Mouse (Mus musculus): ENCODE results near the gene Sept10. TPM values are rescaled to one million over a fixed set of nuclear protein-coding genes. Genes with fewer than 3 reads are reported as not detected.

Gene Sept10
- polyA plus RNA-seq, 1 experiment from 2014 or later, result 21.5 TPM

DNA sequence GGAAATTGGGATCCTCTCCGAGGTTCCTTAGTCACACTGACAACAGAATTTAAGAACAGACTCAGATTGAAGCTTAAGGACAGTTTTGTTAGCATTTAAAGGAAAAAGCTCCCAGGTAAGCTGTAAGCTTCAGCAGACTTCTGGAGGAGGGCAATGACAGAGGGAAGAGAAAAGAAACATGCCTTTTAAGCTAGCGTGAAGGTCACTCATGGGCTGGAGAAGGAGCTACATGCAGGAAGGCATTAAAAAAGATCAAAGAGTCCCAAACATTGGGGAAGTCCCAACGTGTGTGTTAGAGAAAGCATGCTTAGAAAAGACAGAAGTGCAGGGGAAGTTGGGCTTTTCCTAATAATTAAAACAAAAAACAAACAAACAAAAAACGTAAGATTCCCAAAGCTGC lies 14.2 kb upstream of the Sept10 start:
- Histone ChIP-seq H3K9me3 (ENCODE audit: control insufficient read depth) (no peaks in the 10 kb centered on the region), H3K9ac (ENCODE audit: low read depth, low read length) (no peak overlapping the region), H3K4me1 (replicated peaks; ENCODE audit: control insufficient read depth, insufficient read depth, low read length) (peaks cover 3% of the 10 kb centered on the region; the same call in 1 of the 2 replicates), H3K27ac (ENCODE audit: low read depth, low read length) (no peak overlapping the region), H3K4me2 (replicated peaks; ENCODE audit: low read depth) (no peak overlapping the region), H3K27me3 (replicated peaks; ENCODE audit: control insufficient read depth, insufficient read depth, low read length) (no peaks in the 10 kb centered on the region), H3K36me3 (ENCODE audit: control insufficient read depth, insufficient read depth) (no peaks in the 10 kb centered on the region), H3K4me3 (ENCODE audit: low read depth, low read length) (no peak overlapping the region)
- 53% methylated on average over 4 of the region's 4 CpGs for WGBS
- TF ChIP-seq CTCF (IDR thresholded peaks at IDR 0.05; ENCODE audit: low read depth), result no peak
- ATAC-seq, result no peak

DNA sequence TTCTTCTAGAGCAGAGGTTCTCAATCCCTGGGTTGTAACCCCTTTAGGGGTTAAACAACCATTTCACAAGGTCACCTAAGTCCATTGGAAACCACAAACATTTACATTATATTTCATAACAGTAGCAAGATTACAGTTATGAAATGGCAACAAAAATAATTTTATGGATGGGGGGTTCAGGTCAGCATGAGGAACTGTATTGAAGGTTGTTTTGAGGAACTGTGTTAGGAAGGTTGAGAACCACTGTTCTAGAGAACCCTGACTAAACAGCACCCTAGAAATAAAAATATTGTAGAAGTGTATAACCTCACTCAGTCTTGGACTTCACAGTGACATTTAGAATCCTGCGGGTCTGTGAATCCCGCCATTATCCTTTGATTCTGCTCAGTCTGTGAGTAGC lies 13.6 kb upstream of the Sept10 start:
- no peak for TF ChIP-seq CTCF (IDR thresholded peaks at IDR 0.05; ENCODE audit: low read depth)
- H3K27me3 ChIP-seq (replicated peaks; ENCODE audit: control insufficient read depth, insufficient read depth, low read length), result no peaks in the 10 kb centered on the region
- no peak for ATAC-seq
- no peak overlapping the region for H3K4me2 ChIP-seq (replicated peaks; ENCODE audit: low read depth)
- no peak overlapping the region for H3K9ac ChIP-seq (ENCODE audit: low read depth, low read length)
- no peaks in the 10 kb centered on the region for H3K9me3 ChIP-seq (ENCODE audit: control insufficient read depth)
- no peak overlapping the region for H3K4me3 ChIP-seq (ENCODE audit: low read depth, low read length)
- peaks cover 3% of the 10 kb centered on the region; the same call in 1 of the 2 replicates for H3K4me1 ChIP-seq (replicated peaks; ENCODE audit: control insufficient read depth, insufficient read depth, low read length)
- H3K27ac ChIP-seq (ENCODE audit: low read depth, low read length), result no peak overlapping the region
- H3K36me3 ChIP-seq (ENCODE audit: control insufficient read depth, insufficient read depth), result no peaks in the 10 kb centered on the region
- 89% methylated on average over 2 of the region's 2 CpGs for WGBS

DNA sequence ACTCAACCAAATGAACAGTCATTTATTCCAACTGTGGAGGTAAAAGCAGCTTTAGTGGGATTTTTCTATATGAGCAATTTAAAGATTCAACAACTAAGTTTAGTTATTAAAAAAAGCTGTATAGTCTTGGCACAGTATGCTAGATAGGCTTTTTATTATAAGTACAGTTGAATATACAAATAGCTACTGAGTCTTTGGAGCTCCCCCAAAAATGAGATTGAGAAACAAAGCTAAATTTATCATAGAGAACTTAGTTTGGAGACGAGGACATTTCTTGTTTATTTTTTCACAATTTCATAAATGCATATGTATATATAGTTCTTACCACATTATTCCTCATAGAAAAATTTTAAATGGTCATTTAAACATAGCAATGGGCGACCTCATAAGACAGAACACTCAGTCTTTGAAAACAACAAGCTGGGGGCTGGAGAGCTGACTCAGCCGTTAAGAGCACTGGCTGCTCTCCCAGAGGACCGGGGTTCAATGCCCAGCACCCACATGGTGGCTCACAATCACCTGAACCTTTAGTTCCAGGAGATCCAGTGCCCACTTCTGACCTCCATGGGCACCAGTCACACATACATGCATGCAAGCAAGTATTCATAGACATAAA lies 7.7 kb upstream of the Sept10 start:
- Histone ChIP-seq H3K4me2 (replicated peaks; ENCODE audit: low read depth) (no peak overlapping the region), H3K9ac (ENCODE audit: low read depth, low read length) (no peak overlapping the region), H3K4me3 (ENCODE audit: low read depth, low read length) (no peak overlapping the region), H3K4me1 (replicated peaks; ENCODE audit: control insufficient read depth, insufficient read depth, low read length) (no peaks in the 10 kb centered on the region; the same call in 1 of the 2 replicates), H3K9me3 (ENCODE audit: control insufficient read depth) (no peaks in the 10 kb centered on the region), H3K36me3 (ENCODE audit: control insufficient read depth, insufficient read depth) (no peaks in the 10 kb centered on the region), H3K27me3 (replicated peaks; ENCODE audit: control insufficient read depth, insufficient read depth, low read length) (no peaks in the 10 kb centered on the region), H3K27ac (ENCODE audit: low read depth, low read length) (no peak overlapping the region)
- no peak for ATAC-seq
- 62% methylated on average over 4 of the region's 4 CpGs for WGBS
- TF ChIP-seq CTCF (IDR thresholded peaks at IDR 0.05; ENCODE audit: low read depth), result no peak

GRCm38 (mm10) chr10:59225137-59225536 lies 3.5 kb upstream of the Sept10 start:
- Histone ChIP-seq H3K4me1 (replicated peaks; ENCODE audit: control insufficient read depth, insufficient read depth, low read length) (peaks cover 3% of the 10 kb centered on the region; the same call in 1 of the 2 replicates), H3K36me3 (ENCODE audit: control insufficient read depth, insufficient read depth) (no peaks in the 10 kb centered on the region), H3K27me3 (replicated peaks; ENCODE audit: control insufficient read depth, insufficient read depth, low read length) (no peaks in the 10 kb centered on the region), H3K9me3 (ENCODE audit: control insufficient read depth) (no peaks in the 10 kb centered on the region), H3K4me3 (ENCODE audit: low read depth, low read length) (no peak overlapping the region), H3K4me2 (replicated peaks; ENCODE audit: low read depth) (peak overlapping the region; percentile 7; the same call in 1 of the 2 replicates), H3K9ac (ENCODE audit: low read depth, low read length) (no peak overlapping the region), H3K27ac (ENCODE audit: low read depth, low read length) (no peak overlapping the region)
- 63% methylated on average over 2 of the region's 2 CpGs for WGBS
- no peak for ATAC-seq
- no peak for TF ChIP-seq CTCF (IDR thresholded peaks at IDR 0.05; ENCODE audit: low read depth)

DNA sequence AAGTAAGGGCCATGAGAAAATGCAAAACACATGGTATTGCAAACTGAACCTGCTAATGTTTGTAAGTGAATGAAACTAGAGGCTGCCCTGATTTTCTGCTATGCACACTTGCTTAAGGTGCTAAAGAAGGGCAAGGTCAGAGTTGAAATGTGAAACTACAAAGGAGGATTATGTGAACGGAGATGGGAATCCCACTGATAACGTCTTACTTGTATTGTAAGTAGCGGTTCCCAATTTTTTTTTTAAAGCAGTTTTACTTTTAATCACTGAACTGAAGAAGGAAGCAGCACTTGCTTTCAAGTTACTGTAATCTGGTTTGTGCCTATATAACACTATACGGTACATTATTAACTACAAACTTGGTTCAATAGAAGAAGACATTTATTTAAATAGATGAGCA lies 2.2 kb upstream of the Sept10 start:
- Histone ChIP-seq H3K4me3 (ENCODE audit: low read depth, low read length) (0 out of 2 replicates have a peak overlapping the region, but pooled peaks have one; percentile 4), H3K27me3 (replicated peaks; ENCODE audit: control insufficient read depth, insufficient read depth, low read length) (no peaks in the 10 kb centered on the region), H3K4me2 (replicated peaks; ENCODE audit: low read depth) (peak overlapping the region; percentile 94), H3K4me1 (replicated peaks; ENCODE audit: control insufficient read depth, insufficient read depth, low read length) (peaks cover 3% of the 10 kb centered on the region; the same call in 1 of the 2 replicates), H3K9me3 (ENCODE audit: control insufficient read depth) (no peaks in the 10 kb centered on the region), H3K27ac (ENCODE audit: low read depth, low read length) (no peak overlapping the region), H3K9ac (ENCODE audit: low read depth, low read length) (no peak overlapping the region), H3K36me3 (ENCODE audit: control insufficient read depth, insufficient read depth) (no peaks in the 10 kb centered on the region)
- ATAC-seq, result no peak
- no peak for TF ChIP-seq CTCF (IDR thresholded peaks at IDR 0.05; ENCODE audit: low read depth)
- WGBS, result 45% methylated on average over 4 of the region's 4 CpGs

DNA sequence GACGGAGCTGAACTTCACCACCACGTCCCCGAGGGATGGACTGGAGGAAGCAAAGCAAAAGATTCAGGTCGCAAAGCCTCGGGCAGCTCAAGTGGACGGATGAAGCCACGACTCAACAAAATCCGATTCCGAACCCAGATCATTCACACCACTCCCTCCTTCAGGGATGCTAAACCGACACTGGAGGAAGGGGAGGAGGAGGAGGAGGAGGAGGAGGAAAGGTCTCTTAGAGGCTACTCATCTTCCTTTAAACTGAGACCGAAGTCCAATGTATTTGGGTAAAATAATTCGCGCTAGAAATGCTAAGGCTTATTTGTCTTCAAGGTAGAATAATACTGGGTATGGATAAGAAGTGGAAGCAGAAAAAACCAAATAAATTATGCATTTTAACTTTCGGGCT lies 1.7 kb upstream of the Sept10 start:
- no peak for TF ChIP-seq CTCF (IDR thresholded peaks at IDR 0.05; ENCODE audit: low read depth)
- H3K9me3 ChIP-seq (ENCODE audit: control insufficient read depth), result no peaks in the 10 kb centered on the region
- 48% methylated on average over 14 of the region's 14 CpGs for WGBS
- no peak for ATAC-seq
- peak overlapping the region; percentile 80 for H3K9ac ChIP-seq (ENCODE audit: low read depth, low read length)
- H3K4me3 ChIP-seq (ENCODE audit: low read depth, low read length), result peak overlapping the region; percentile 90
- peak overlapping the region; percentile 94 for H3K4me2 ChIP-seq (replicated peaks; ENCODE audit: low read depth)
- peaks cover 3% of the 10 kb centered on the region; the same call in 1 of the 2 replicates for H3K4me1 ChIP-seq (replicated peaks; ENCODE audit: control insufficient read depth, insufficient read depth, low read length)
- H3K27me3 ChIP-seq (replicated peaks; ENCODE audit: control insufficient read depth, insufficient read depth, low read length), result no peaks in the 10 kb centered on the region
- H3K27ac ChIP-seq (ENCODE audit: low read depth, low read length), result no peak overlapping the region
- H3K36me3 ChIP-seq (ENCODE audit: control insufficient read depth, insufficient read depth), result no peaks in the 10 kb centered on the region
